Mouse (Mus musculus): ENCODE results near the gene Sptlc2. TPM values are rescaled to one million over a fixed set of nuclear protein-coding genes. Genes with fewer than 3 reads are reported as not detected.

Gene Sptlc2
- total RNA-seq, 1 experiment from 2014 or later = 293 TPM

DNA sequence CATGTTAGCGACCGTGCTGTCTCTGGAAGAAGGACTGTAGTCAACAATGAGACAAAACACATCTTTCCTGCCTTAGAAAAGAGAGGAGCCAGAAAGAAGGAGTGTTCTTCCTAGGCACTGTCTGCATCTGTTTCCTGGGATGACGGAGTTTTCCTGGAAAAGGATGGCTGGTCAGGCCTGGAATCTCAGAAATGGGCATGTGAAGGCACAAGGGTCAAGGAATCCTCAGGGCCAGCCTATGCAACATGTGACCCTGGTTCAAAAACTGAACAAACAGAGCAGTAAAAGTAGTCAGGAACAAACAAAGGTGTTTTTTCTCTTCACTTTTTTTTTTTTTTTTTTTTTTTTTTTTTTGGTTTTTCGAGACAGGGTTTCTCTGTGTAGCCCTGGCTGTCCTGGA, 9.0 kb upstream of the Sptlc2 start:
- no peak for DNase-seq

DNA sequence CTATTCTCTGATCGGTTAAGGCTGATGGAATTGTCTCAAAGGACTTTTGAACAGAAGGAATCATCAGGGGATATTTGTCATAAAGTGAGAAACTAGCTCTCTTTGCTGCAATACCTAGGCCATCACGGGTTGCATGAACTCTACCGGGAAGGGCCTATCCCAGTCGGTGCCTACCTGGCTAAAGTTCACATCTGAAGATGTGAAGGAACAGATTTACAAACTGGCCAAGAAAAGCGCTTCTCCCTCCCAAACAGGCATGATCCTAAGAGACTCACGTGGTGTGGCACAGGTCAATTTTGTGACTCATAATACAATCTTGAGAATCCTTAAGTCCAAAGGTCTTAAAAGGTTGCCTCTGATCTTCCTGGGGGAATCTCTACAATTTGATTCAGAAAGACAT, 6.2 kb upstream of the Sptlc2 start:
- DNase-seq = no peak

GRCm38 (mm10) chr12:87393447-87394145, 5.4 kb upstream of the Sptlc2 start:
- no peak for DNase-seq

DNA sequence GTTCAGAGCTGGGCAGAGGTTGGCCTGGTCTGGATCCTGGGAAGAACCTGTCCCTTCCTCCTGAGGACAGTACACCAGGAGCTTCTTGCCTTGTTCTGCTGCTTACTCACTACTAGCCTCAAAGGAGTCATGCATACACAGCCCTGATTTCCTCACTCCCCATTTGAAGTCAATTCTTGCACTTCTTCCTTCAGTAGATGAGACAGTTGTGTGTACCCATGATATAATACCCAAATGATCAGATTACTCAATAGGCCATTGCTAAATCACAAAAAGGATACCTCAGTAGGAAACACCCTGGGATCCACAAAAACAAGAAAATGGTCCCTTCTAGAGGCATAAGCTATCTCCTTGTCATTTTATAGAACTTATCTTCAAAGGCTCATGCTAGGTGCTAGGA, 3.2 kb upstream of the Sptlc2 start:
- no peak for DNase-seq

DNA sequence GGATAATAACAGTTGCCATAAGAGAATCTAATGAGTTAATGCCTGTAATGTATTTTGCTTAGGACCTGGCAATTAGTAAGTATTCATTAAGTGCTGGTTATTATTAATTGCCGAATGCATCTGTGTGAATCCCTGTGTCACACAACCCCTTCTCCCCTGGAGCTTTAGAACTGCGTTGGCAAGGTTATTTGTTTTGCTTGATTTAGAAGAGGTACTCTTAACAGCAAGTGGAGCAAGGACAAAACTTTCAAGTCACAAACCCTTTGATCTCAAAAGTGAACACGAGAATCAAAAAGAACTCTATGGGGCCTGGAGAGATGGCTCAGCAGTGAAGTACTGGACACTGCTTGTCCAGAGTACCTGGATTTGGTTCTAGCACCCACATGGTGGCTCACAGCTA, 1.1 kb upstream of the Sptlc2 start:
- DNase-seq = no peak

- peak; percentile 26 for DNase-seq
These were observed 709 bp downstream of the Sptlc2 start for GRCm38 (mm10) chr12:87387171-87388121.

- DNase-seq = no peak
These were observed 3.1 kb downstream of the Sptlc2 start for GRCm38 (mm10) chr12:87385051-87385450.

GRCm38 (mm10) chr12:87381380-87381682, 6.8 kb downstream of the Sptlc2 start:
- DNase-seq = no peak

- DNase-seq = no peak
These were observed 7.4 kb downstream of the Sptlc2 start for GRCm38 (mm10) chr12:87380586-87381379.

DNA sequence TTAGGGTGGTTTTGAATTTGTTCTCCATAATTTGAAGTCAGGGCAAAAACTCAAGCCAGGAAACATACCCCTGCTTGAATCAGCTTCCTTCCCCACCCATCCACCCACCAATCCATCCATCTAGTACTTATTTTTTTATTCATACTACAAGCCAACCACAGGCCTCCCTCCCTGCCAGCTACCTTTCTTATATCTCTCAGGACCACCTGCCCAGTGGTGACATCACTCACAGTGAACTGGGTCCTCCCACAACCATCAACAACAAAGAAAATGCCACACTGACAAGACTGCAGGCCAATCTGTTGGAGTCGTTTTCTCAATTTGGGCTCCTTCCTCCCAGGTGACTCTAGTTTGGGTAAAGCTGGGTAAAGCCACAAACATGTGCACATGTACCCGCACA, 8.7 kb downstream of the Sptlc2 start:
- no peak for DNase-seq

- DNase-seq = no peak
These were observed 14.0 kb downstream of the Sptlc2 start for GRCm38 (mm10) chr12:87374159-87374558.

DNA sequence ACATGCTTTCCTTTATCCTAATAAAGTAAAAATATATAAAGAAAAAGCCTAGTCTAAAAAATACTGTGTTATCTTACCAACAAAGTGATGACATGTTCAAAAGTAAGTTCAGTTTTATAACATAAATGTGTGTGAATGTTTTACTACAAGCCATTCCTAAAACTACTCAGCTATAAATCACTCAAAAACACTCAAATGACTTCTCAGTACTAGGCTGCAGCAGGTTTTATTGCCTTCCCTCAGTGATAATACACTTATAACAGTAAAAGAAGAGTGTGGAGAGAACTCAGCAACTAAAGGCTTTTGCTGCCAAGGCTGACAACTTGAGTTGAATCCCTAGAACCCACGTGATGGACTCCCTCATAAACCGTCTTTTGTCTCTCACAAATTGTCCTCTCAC, 18.8 kb downstream of the Sptlc2 start:
- DNase-seq = no peak

DNA sequence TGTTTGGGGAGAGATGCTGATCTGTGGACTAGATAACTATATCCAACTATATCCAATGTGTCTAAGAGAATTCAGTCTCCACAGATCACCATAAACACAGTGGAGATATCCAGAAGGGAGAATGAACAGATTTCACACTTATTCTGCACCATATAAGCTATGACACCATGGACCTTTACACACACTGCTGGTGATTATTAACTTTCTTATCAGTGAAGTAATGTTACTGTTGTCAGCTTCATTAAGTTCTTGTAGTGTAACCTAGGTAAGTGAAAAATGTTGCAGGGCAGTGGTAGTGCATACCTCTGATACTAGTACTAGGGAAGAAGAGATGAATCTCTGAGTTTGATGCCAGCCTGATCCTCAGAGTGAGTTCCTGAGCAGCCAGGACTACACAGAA, 20.1 kb downstream of the Sptlc2 start:
- no peak for DNase-seq

DNA sequence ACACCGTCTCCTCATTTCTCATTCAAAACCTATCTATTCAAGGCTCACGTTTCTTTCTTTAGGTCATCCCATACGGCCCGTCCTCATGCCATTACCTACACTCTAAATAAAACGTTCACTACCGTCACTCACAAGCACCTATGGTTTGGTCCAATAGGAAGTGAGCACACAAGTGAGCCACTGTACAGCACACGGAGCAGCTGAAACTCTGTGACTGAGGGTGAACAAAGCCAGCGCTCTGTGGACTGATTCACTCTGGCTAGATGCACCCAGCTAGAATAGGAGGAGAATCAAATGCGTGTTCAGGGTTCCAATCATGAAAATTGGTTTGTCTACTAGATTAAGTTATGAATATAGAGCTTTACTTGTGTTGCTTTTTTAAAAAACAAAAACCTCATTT, 22.5 kb downstream of the Sptlc2 start:
- DNase-seq = no peak

GRCm38 (mm10) chr12:87362111-87362510, 26.0 kb downstream of the Sptlc2 start:
- DNase-seq = no peak

DNA sequence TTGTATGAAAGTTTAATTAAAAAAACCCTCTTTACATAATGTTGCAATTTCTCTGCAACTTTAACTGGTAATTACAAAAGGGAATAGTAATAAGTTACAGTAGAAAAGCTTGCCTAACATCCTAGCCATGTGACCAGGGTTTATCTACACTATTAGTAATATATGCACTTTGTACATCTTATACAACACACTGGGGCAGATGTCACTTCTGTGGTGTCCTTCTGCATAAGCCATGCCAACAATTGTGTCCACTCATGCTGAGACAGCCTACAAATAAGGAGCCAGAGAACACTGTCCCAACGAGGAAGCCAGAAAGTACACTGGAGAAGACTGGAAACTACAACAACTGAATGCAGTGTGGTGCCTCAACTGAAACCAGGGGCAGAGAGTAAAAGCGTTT, 40.1 kb downstream of the Sptlc2 start:
- no peak for DNase-seq

DNA sequence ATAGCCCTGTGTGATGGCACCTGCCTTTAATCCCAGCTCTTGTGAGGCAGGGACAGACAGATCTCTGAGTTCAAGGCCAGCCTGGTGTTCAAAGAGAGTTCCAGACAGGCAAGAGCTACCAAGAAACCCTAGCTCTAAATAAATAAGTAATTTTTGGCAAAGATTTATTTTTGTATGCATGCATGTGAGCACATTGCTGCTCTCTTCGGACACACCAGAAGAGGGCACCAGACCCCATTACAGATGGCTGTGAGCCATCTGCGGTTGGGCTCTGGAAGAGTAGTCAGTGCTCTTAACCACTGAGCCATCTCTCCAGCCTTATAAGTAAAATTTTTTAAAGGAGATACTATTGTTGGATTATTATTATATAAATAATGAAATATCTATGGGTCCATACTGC, 40.6 kb downstream of the Sptlc2 start:
- DNase-seq = peak; percentile 23

- no peak for DNase-seq
These were observed 45.0 kb downstream of the Sptlc2 start for GRCm38 (mm10) chr12:87343084-87343605.

DNA sequence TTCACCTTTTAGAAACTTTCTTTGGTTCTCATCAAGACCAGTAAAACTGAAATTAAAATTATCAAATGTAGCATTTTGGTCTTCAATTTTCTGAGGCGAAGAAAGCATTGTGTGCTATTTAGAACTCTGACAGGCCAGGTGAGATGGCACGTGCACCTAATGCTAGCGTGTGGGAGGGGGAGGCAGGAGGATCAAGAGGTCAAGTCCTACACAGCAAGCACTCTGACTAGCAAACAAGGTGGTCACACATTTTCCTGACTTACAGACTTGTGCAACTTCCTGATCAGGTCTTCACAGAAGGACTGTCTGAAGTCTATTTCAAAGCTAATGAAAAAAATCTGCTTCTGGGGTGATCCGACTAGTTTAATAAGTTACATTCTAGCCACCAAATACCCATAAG, 50.1 kb downstream of the Sptlc2 start:
- no peak for DNase-seq

DNA sequence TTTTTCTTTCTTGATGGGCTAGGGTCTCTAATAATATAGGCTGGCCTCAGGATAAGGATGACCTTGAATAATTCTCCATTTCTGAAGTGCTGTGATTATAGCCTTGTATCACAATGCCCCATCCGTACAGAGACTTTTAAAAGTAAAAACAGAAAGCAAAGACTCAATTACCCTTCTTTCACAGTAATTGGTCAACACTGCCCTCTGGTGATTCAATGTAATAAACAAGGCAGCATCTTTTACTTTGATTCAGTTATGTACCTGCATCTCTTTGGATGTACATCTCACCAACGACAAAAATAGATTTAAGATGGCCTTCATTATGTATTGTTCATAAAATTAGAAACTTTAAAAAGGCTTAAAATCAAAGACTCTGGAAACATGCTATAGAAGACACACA, 53.3 kb downstream of the Sptlc2 start:
- no peak for DNase-seq

GRCm38 (mm10) chr12:87333794-87334193, 54.4 kb downstream of the Sptlc2 start:
- no peak for DNase-seq

DNA sequence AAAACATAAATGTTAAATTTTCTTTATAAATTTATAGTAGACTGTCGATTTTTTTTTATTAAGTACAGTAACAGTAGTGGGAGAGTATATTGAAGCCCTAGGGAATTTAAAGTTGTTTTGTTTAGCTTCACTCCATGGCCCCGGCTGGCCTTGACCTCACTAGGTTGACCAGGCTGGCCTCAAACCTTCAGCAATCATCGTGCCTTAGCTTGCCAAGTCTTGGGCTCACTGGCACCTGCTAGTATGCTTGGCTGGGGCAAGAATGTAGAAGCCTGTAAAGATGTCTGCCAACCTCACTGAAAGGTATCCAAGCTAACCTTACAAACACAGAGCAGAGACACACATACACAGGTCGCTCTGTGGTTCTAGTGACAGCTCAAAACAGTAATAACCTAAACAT, 55.6 kb downstream of the Sptlc2 start:
- peak; percentile 29 for DNase-seq

DNA sequence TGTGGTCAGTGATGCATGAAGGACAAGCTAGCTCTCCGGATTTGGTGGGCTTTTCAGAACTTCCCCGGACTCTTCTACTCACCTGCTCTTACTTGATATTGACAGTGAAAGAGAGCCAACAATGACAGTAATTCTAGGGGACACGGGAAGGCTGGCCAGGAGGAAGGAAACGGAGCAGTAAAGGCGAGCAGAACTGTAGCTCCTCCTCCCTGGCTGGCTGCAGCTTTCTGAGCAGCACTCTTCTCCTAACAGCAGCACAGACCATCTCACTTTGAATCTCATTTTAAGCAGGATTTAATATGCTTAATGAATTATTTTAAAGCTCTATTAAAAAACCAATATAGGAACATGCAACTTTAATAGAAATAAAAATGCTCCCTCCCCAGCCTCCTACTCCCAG, 56.2 kb downstream of the Sptlc2 start:
- DNase-seq = no peak
